Mouse (Mus musculus) ES-E14 (cell line): ENCODE results near the gene Appbp2.

Experiments used
- MAFK ChIP-seq: IDR thresholded peaks from 2 replicates; pipeline ENCODE4 v1.6.1; 2014; ENCODE audit warnings: mild to moderate bottlenecking, low read depth, low read length, inconsistent platforms; ENCODE audit not compliant: insufficient read depth
- ZC3H11A ChIP-seq: IDR thresholded peaks from 2 replicates; pipeline ENCODE4 v1.6.1; 2012; ENCODE audit warnings: low read depth, mild to moderate bottlenecking, inconsistent platforms, low read length, borderline replicate concordance

DNA sequence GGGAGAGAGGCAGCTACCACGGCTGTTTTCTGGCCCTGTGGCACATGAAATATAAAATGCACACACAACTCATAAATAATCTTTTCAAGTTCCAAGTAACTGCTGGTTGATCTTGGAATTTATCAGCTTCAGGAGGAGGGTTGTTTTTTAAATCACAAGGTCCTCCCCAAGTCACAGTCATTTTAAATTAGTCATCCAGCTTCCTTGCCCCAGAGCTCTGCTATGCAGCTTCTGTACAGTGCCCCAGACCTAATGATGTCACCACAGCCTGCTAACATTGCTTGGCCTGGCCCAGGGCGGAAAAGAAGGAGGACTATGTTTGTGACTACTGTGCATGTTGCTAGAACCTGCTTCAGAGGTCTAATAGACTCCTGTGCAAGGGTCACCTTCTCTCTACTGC lies 77.6 kb downstream of the Appbp2 start:
- no peak for TF ChIP-seq MAFK
- no peak for TF ChIP-seq ZC3H11A
